Mouse (Mus musculus): ENCODE measurements around the gene Nim1k.

Gene Nim1k

GRCm38 (mm10) chr13:119755681-119756471 is at the start of gene Nim1k:
TSS of gene Nim1k (minus strand) at chr13:119755882.
- peak; percentile 61 for DNase-seq (ENCODE audit: low read depth, low spot score)

- DNase-seq (ENCODE audit: low read depth, low spot score): no peak
Observed at GRCm38 (mm10) chr13:119797656-119798055, 42.0 kb upstream of the Nim1k start.

GRCm38 (mm10) chr13:119792791-119793404 is 37.2 kb upstream of the Nim1k start:
- no peak for DNase-seq (ENCODE audit: low read depth, low spot score)

GRCm38 (mm10) chr13:119791580-119792135 is 36.0 kb upstream of the Nim1k start:
- DNase-seq (ENCODE audit: low read depth, low spot score): peak; percentile 34

- DNase-seq (ENCODE audit: low read depth, low spot score): peak; percentile 98
Observed at GRCm38 (mm10) chr13:119790761-119791579, 35.3 kb upstream of the Nim1k start, which contains the start of gene Zfp131. TSS of gene Zfp131 (minus strand) at chr13:119790889.

GRCm38 (mm10) chr13:119789851-119790717 is 34.4 kb upstream of the Nim1k start:
- peak; percentile 64 for DNase-seq (ENCODE audit: low read depth, low spot score)

GRCm38 (mm10) chr13:119783581-119783980 is 27.9 kb upstream of the Nim1k start:
- no peak for DNase-seq (ENCODE audit: low read depth, low spot score)

GRCm38 (mm10) chr13:119768541-119768940 is 12.9 kb upstream of the Nim1k start:
- no peak for DNase-seq (ENCODE audit: low read depth, low spot score)

- no peak for DNase-seq (ENCODE audit: low read depth, low spot score)
Observed at GRCm38 (mm10) chr13:119766480-119766879, 10.8 kb upstream of the Nim1k start.

GRCm38 (mm10) chr13:119756831-119757230 is 1.1 kb upstream of the Nim1k start:
- DNase-seq (ENCODE audit: low read depth, low spot score): no peak

- DNase-seq (ENCODE audit: low read depth, low spot score): peak; percentile 25
Observed at GRCm38 (mm10) chr13:119755141-119755547, 538 bp downstream of the Nim1k start.

GRCm38 (mm10) chr13:119754635-119755020 is 1.1 kb downstream of the Nim1k start:
- no peak for DNase-seq (ENCODE audit: low read depth, low spot score)

GRCm38 (mm10) chr13:119753859-119754634 is 1.6 kb downstream of the Nim1k start:
- no peak for DNase-seq (ENCODE audit: low read depth, low spot score)

GRCm38 (mm10) chr13:119746930-119747329 is 8.8 kb downstream of the Nim1k start:
- no peak for DNase-seq (ENCODE audit: low read depth, low spot score)

GRCm38 (mm10) chr13:119743470-119743869 is 12.2 kb downstream of the Nim1k start:
- no peak for DNase-seq (ENCODE audit: low read depth, low spot score)

- no peak for DNase-seq (ENCODE audit: low read depth, low spot score)
Observed at GRCm38 (mm10) chr13:119742711-119743415, 12.8 kb downstream of the Nim1k start.

GRCm38 (mm10) chr13:119741390-119742237 is 14.1 kb downstream of the Nim1k start:
- DNase-seq (ENCODE audit: low read depth, low spot score): no peak

- DNase-seq (ENCODE audit: low read depth, low spot score): no peak
Observed at GRCm38 (mm10) chr13:119731448-119731847, 24.2 kb downstream of the Nim1k start.
